Mouse (Mus musculus) cerebellum, postnatal 14 days (tissue): ENCODE results near the gene Gm20890.
"Not testable (repeated sequence)": the region's sequence is repeated elsewhere in the genome, so short reads cannot be mapped to it uniquely, and the experiment has no call there.

Experiments
- DNase-seq, 2 experiments: peaks; one replicate each; pipeline ENCODE4 v3.0.0; 2021; ENCODE audit warnings: mixed read lengths in 2 of 2

Gm20890 gene

DNA sequence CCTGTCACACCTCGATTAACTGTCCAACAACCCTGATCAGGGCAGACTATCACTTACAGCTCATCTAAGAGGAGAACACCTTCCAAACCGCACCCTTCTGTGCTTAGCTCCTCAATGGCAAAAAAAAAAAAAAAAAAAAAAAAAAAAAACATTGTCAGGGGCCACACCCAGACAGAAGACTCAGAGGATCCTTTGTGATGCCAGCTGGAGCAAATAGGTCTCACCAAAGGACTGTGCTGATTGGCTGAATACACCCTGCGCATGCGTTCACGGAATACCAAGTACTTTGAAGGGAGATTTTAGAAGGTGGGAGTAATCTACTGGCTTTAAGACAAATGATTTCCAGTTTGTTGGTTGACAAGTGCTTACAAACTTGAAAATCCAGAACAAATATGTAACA lies at the start of gene Gm20890:
Gene Gm20890 (minus strand): TSS at position 101 of the 400 bp plus-strand sequence.
- DNase-seq, result not testable (repeated sequence)
